Mouse (Mus musculus): ENCODE data around the gene Tspan18. TPM values are rescaled to one million over a fixed set of nuclear protein-coding genes. Genes with fewer than 3 reads are reported as not detected.
A peak's percentile ranks its signal among the peaks of the same experiment; 100 is the strongest.

The Tspan18 gene
- polyA plus RNA-seq, 1 experiment from 2014 or later = 54.1 TPM

DNA sequence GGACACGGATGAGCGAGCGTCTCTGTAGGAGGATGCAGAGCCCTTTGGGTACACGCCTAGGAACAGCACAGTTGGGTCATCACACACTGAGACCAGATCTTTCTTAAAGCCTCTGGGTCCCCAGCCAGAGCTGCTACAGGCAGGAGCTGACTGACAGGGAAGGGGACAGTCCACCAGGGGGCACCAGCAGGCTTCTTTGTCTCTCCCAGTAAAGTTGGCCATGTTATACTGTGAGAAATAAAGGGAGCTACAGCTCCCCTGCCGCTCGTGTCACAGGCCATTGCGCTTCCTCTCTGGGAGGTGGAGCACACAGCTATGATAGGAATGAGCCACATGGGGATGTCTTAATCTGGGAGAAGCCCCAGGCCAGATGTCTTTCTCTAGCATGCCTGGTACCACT is 117.3 kb downstream of the Tspan18 start:
- no peaks in the 10 kb centered on the region for H3K27me3 ChIP-seq (ENCODE audit: control insufficient read depth, insufficient read depth, low read length)
- H3K4me3 ChIP-seq (ENCODE audit: low read depth, low read length) = no peak overlapping the region
- H3K36me3 ChIP-seq (ENCODE audit: control insufficient read depth, insufficient read depth, low read length) = no peaks in the 10 kb centered on the region
- peaks cover 3% of the 10 kb centered on the region; the same call in 1 of the 2 replicates for H3K4me1 ChIP-seq (replicated peaks; ENCODE audit: control insufficient read depth, insufficient read depth, low read length)
- DNase-seq (ENCODE audit: low spot score) (peak; percentile 94), ATAC-seq (replicated peaks; ENCODE audit: low FRiP score) (peak; percentile 76)
- H3K4me2 ChIP-seq (ENCODE audit: low read depth, low read length, severe bottlenecking) = no peak overlapping the region
- no peak overlapping the region for H3K9ac ChIP-seq (ENCODE audit: low read length)
- 13% methylated on average over 7 of the region's 7 CpGs for WGBS
- no peaks in the 10 kb centered on the region for H3K9me3 ChIP-seq (ENCODE audit: control insufficient read depth, low read length)
- no peak overlapping the region for H3K27ac ChIP-seq (ENCODE audit: low read depth, low read length)

DNA sequence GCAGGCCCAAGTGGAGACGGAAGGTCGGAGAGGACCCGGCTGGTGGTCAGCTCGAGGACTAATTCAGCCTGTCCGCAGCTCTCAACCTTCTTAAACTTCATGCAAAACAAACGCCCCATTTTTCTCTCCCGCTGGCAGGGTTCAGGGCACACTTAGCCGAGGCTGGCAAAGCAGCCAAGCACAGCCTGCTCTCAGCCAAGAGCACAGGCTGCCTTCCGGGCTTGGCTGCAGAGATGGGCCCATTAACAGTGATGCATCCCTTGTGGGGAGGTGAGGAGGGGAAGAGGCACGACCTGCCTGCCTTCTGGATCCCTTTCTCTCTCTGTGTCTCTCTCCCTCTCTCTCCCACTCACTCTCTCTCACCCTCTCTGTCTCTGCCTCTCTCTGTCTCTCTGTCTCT is 118.5 kb downstream of the Tspan18 start:
- Histone ChIP-seq H3K9ac (ENCODE audit: low read length) (no peak overlapping the region), H3K36me3 (ENCODE audit: control insufficient read depth, insufficient read depth, low read length) (peaks cover 4% of the 10 kb centered on the region; the same call in 1 of the 2 replicates), H3K4me2 (ENCODE audit: low read depth, low read length, severe bottlenecking) (no peak overlapping the region), H3K4me1 (replicated peaks; ENCODE audit: control insufficient read depth, insufficient read depth, low read length) (peaks cover 1% of the 10 kb centered on the region; the same call in 1 of the 2 replicates), H3K27ac (ENCODE audit: low read depth, low read length) (no peak overlapping the region), H3K9me3 (ENCODE audit: control insufficient read depth, low read length) (no peaks in the 10 kb centered on the region), H3K27me3 (ENCODE audit: control insufficient read depth, insufficient read depth, low read length) (no peaks in the 10 kb centered on the region), H3K4me3 (ENCODE audit: low read depth, low read length) (no peak overlapping the region)
- no peak for ATAC-seq (replicated peaks; ENCODE audit: low FRiP score)
- DNase-seq (ENCODE audit: low spot score) = no peak
- WGBS = 81% methylated on average over 10 of the region's 10 CpGs

GRCm38 (mm10) chr2:93214192-93214591 is 120.1 kb downstream of the Tspan18 start:
- Histone ChIP-seq H3K27me3 (ENCODE audit: control insufficient read depth, insufficient read depth, low read length) (no peaks in the 10 kb centered on the region), H3K27ac (ENCODE audit: low read depth, low read length) (no peak overlapping the region), H3K9ac (ENCODE audit: low read length) (no peak overlapping the region), H3K4me1 (replicated peaks; ENCODE audit: control insufficient read depth, insufficient read depth, low read length) (no peaks in the 10 kb centered on the region; the same call in 1 of the 2 replicates), H3K9me3 (ENCODE audit: control insufficient read depth, low read length) (no peaks in the 10 kb centered on the region), H3K4me2 (ENCODE audit: low read depth, low read length, severe bottlenecking) (no peak overlapping the region), H3K4me3 (ENCODE audit: low read depth, low read length) (no peak overlapping the region), H3K36me3 (ENCODE audit: control insufficient read depth, insufficient read depth, low read length) (peaks cover 4% of the 10 kb centered on the region; the same call in 1 of the 2 replicates)
- DNase-seq (ENCODE audit: low spot score) (no peak), ATAC-seq (replicated peaks; ENCODE audit: low FRiP score) (no peak)
- 100% methylated on average over 1 of the region's 1 CpGs for WGBS

- DNase-seq (ENCODE audit: low spot score) (no peak), ATAC-seq (replicated peaks; ENCODE audit: low FRiP score) (no peak)
- H3K27ac ChIP-seq (ENCODE audit: low read depth, low read length) = no peak overlapping the region
- no peaks in the 10 kb centered on the region; the same call in 1 of the 2 replicates for H3K4me1 ChIP-seq (replicated peaks; ENCODE audit: control insufficient read depth, insufficient read depth, low read length)
- no peak overlapping the region for H3K9ac ChIP-seq (ENCODE audit: low read length)
- H3K27me3 ChIP-seq (ENCODE audit: control insufficient read depth, insufficient read depth, low read length) = no peaks in the 10 kb centered on the region
- H3K36me3 ChIP-seq (ENCODE audit: control insufficient read depth, insufficient read depth, low read length) = peaks cover 10% of the 10 kb centered on the region; the same call in 1 of the 2 replicates
- H3K4me2 ChIP-seq (ENCODE audit: low read depth, low read length, severe bottlenecking) = no peak overlapping the region
- WGBS = 95% methylated on average over 2 of the region's 2 CpGs
- no peak overlapping the region for H3K4me3 ChIP-seq (ENCODE audit: low read depth, low read length)
- no peaks in the 10 kb centered on the region for H3K9me3 ChIP-seq (ENCODE audit: control insufficient read depth, low read length)
These were observed 121.4 kb downstream of the Tspan18 start for GRCm38 (mm10) chr2:93212865-93213264.

DNA sequence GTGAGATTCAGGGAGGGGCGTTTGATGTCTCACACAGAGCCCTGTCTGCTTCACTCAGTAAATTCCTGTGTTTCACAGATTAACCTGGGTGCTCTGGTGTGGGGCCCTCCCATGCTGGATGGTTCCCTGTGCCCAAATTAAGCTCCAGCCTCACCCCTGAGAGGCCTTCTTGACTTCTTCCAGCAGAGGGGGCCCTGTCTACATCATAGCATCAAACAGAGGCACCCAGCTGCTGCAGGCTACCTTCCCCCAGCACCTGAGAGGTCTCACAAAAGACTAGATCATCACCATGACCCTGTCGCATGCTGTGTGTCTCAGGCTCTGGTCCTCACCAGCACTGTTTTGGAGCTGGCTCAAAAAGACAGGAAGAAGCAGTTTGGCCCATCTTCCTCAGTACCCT is 121.9 kb downstream of the Tspan18 start:
- Histone ChIP-seq H3K27ac (ENCODE audit: low read depth, low read length) (no peak overlapping the region), H3K9me3 (ENCODE audit: control insufficient read depth, low read length) (no peaks in the 10 kb centered on the region), H3K4me3 (ENCODE audit: low read depth, low read length) (no peak overlapping the region), H3K4me1 (replicated peaks; ENCODE audit: control insufficient read depth, insufficient read depth, low read length) (no peaks in the 10 kb centered on the region; the same call in 1 of the 2 replicates), H3K36me3 (ENCODE audit: control insufficient read depth, insufficient read depth, low read length) (peaks cover 10% of the 10 kb centered on the region; the same call in 1 of the 2 replicates), H3K27me3 (ENCODE audit: control insufficient read depth, insufficient read depth, low read length) (no peaks in the 10 kb centered on the region), H3K9ac (ENCODE audit: low read length) (no peak overlapping the region), H3K4me2 (ENCODE audit: low read depth, low read length, severe bottlenecking) (no peak overlapping the region)
- WGBS = 66% methylated on average over 2 of the region's 2 CpGs
- ATAC-seq (replicated peaks; ENCODE audit: low FRiP score) = no peak
- no peak for DNase-seq (ENCODE audit: low spot score)

- no peak overlapping the region for H3K4me3 ChIP-seq (ENCODE audit: low read depth, low read length)
- DNase-seq (ENCODE audit: low spot score) (no peak), ATAC-seq (replicated peaks; ENCODE audit: low FRiP score) (no peak)
- no peaks in the 10 kb centered on the region for H3K9me3 ChIP-seq (ENCODE audit: control insufficient read depth, low read length)
- H3K27me3 ChIP-seq (ENCODE audit: control insufficient read depth, insufficient read depth, low read length) = no peaks in the 10 kb centered on the region
- no peak overlapping the region for H3K27ac ChIP-seq (ENCODE audit: low read depth, low read length)
- H3K9ac ChIP-seq (ENCODE audit: low read length) = no peak overlapping the region
- no peak overlapping the region for H3K4me2 ChIP-seq (ENCODE audit: low read depth, low read length, severe bottlenecking)
- H3K4me1 ChIP-seq (replicated peaks; ENCODE audit: control insufficient read depth, insufficient read depth, low read length) = 0 out of 2 replicates have a peak, but pooled peaks cover 2% of the 10 kb centered on the region
- H3K36me3 ChIP-seq (ENCODE audit: control insufficient read depth, insufficient read depth, low read length) = peaks cover 5% of the 10 kb centered on the region; the same call in 1 of the 2 replicates
- WGBS = 86% methylated on average over 1 of the region's 1 CpGs
These were observed 128.2 kb downstream of the Tspan18 start for GRCm38 (mm10) chr2:93206126-93206525.

- Histone ChIP-seq H3K27ac (ENCODE audit: low read depth, low read length) (no peak overlapping the region), H3K9ac (ENCODE audit: low read length) (no peak overlapping the region), H3K27me3 (ENCODE audit: control insufficient read depth, insufficient read depth, low read length) (no peaks in the 10 kb centered on the region), H3K9me3 (ENCODE audit: control insufficient read depth, low read length) (no peaks in the 10 kb centered on the region), H3K4me2 (ENCODE audit: low read depth, low read length, severe bottlenecking) (no peak overlapping the region), H3K36me3 (ENCODE audit: control insufficient read depth, insufficient read depth, low read length) (peaks cover 5% of the 10 kb centered on the region; the same call in 1 of the 2 replicates), H3K4me3 (ENCODE audit: low read depth, low read length) (no peak overlapping the region), H3K4me1 (replicated peaks; ENCODE audit: control insufficient read depth, insufficient read depth, low read length) (0 out of 2 replicates have a peak, but pooled peaks cover 4% of the 10 kb centered on the region)
- ATAC-seq (replicated peaks; ENCODE audit: low FRiP score) = no peak
- 91% methylated on average over 6 of the region's 6 CpGs for WGBS
- DNase-seq (ENCODE audit: low spot score) = no peak
These were observed 129.7 kb downstream of the Tspan18 start for GRCm38 (mm10) chr2:93204571-93204970.

DNA sequence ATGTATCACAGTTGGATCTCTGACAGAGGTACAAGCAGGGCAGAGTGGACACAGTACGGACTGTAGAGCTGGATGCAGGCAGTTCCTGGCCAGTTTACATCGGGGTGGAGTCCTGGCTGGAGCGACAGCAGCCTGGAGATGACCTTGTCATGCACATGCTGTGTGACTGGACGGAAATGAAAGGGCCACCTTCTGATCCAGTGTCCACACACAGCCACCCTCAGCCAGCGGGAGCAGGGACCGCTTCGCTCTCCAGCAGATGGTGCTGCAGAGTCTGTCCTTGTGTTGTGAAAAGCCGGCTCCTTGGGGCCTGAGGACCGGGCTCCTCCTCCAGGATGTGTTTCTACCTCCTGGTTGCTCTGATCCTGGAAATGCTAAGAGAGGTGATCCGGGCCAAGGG is 130.6 kb downstream of the Tspan18 start:
- Histone ChIP-seq H3K4me3 (ENCODE audit: low read depth, low read length) (no peak overlapping the region), H3K36me3 (ENCODE audit: control insufficient read depth, insufficient read depth, low read length) (peaks cover 5% of the 10 kb centered on the region; the same call in 1 of the 2 replicates), H3K9ac (ENCODE audit: low read length) (no peak overlapping the region), H3K9me3 (ENCODE audit: control insufficient read depth, low read length) (no peaks in the 10 kb centered on the region), H3K4me1 (replicated peaks; ENCODE audit: control insufficient read depth, insufficient read depth, low read length) (peaks cover 6% of the 10 kb centered on the region; the same call in 1 of the 2 replicates), H3K27me3 (ENCODE audit: control insufficient read depth, insufficient read depth, low read length) (no peaks in the 10 kb centered on the region), H3K27ac (ENCODE audit: low read depth, low read length) (no peak overlapping the region), H3K4me2 (ENCODE audit: low read depth, low read length, severe bottlenecking) (no peak overlapping the region)
- DNase-seq (ENCODE audit: low spot score) (peak; percentile 74), ATAC-seq (replicated peaks; ENCODE audit: low FRiP score) (0 out of 2 replicates have a peak, but pooled peaks have one; percentile 25)
- WGBS = 21% methylated on average over 10 of the region's 10 CpGs

DNA sequence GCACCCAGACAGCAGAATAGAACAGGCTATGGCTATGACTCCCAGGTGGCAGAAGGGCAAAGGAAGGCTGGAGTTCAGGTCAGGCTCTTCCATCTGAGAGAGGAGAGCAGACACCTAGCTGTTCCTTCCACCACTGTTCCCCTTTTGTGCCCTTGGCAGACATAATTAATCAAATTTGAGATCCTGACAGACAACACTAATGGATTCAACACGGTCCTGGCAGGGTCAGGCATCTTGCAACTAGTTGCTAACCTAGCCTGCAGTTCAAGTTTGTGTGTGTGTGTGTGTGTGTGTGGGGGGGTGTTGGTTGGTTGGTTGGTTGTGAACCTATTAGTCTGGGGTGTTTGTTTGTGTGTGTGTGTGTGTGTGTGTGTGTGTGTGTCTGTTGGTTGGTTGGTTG is 131.5 kb downstream of the Tspan18 start:
- WGBS = 58% methylated on average over 1 of the region's 1 CpGs

More for the DNA sequence above, 131.5 kb downstream of the Tspan18 start:
- Histone ChIP-seq H3K27me3 (ENCODE audit: control insufficient read depth, insufficient read depth, low read length) (no peaks in the 10 kb centered on the region), H3K27ac (ENCODE audit: low read depth, low read length) (no peak overlapping the region), H3K4me2 (ENCODE audit: low read depth, low read length, severe bottlenecking) (no peak overlapping the region), H3K36me3 (ENCODE audit: control insufficient read depth, insufficient read depth, low read length) (no peaks in the 10 kb centered on the region; the same call in 1 of the 2 replicates), H3K9ac (ENCODE audit: low read length) (no peak overlapping the region), H3K4me3 (ENCODE audit: low read depth, low read length) (no peak overlapping the region), H3K4me1 (replicated peaks; ENCODE audit: control insufficient read depth, insufficient read depth, low read length) (peaks cover 6% of the 10 kb centered on the region; the same call in 1 of the 2 replicates), H3K9me3 (ENCODE audit: control insufficient read depth, low read length) (no peaks in the 10 kb centered on the region)
- ATAC-seq (replicated peaks; ENCODE audit: low FRiP score) = no peak
- no peak for DNase-seq (ENCODE audit: low spot score)

Measured in forebrain, embryonic 11.5 days (tissue).